Mouse (Mus musculus) lung, embryonic 16.5 days (tissue): ENCODE results near the gene Abca1. TPM values are rescaled to one million over a fixed set of nuclear protein-coding genes. Genes with fewer than 3 reads are reported as not detected.
A peak's percentile ranks its signal among the peaks of the same experiment; 100 is the strongest.

ENCODE experiments used
- ATAC-seq: fragments of 200-750 bp; cut with Nextera tagmentation; 2 replicates; pipeline ENCODE4 v1.8.0; 2017; ENCODE audit warnings: low read depth, mild to moderate bottlenecking, moderate library complexity
- H3K27ac ChIP-seq: fragments of 300-500 bp; sonication (generic); 2 replicates; pipeline ENCODE4 v1.5.1; 2014; ENCODE audit warnings: mild to moderate bottlenecking, control low read depth, low read length
- H3K27me3 ChIP-seq: fragments of 300-500 bp; sonication (generic); 2 replicates; pipeline ENCODE4 v1.6.1; 2014; ENCODE audit warnings: low read depth, low read length, mixed read lengths; ENCODE audit not compliant: control insufficient read depth, insufficient read depth
- H3K36me3 ChIP-seq: fragments of 300-500 bp; sonication (generic); 2 replicates; pipeline ENCODE4 v1.6.1; 2014; ENCODE audit warnings: low read length; ENCODE audit not compliant: control insufficient read depth, insufficient read depth
- H3K4me1 ChIP-seq: fragments of 300-500 bp; sonication (generic); replicated peaks from 2 replicates; pipeline ENCODE4 v1.6.1; 2014; ENCODE audit warnings: low read length, mixed read lengths; ENCODE audit not compliant: control insufficient read depth, insufficient read depth
- H3K4me2 ChIP-seq: fragments of 300-500 bp; sonication (generic); 2 replicates; pipeline ENCODE4 v1.6.1; 2014; ENCODE audit warnings: low read depth, low read length, control low read depth
- H3K4me3 ChIP-seq: fragments of 300-500 bp; sonication (generic); 2 replicates; pipeline ENCODE4 v1.5.1; 2014; ENCODE audit warnings: mild to moderate bottlenecking, low read length, control low read depth
- H3K9ac ChIP-seq: fragments of 300-500 bp; sonication (generic); 2 replicates; pipeline ENCODE4 v1.6.1; 2014; ENCODE audit warnings: low read length, control low read depth
- H3K9me3 ChIP-seq: fragments of 300-500 bp; sonication (generic); 2 replicates; pipeline ENCODE4 v1.6.1; 2016; ENCODE audit warnings: low read length; ENCODE audit not compliant: control insufficient read depth
- WGBS: fragments of 180-500 bp; shearing (Covaris S2); extraction: QIAGEN DNeasy Blood & Tissue Kit; methylation state at CpG from one replicate; pipeline ENCODE4 v1.1.7; 2014; 5-methylcytosine and 5-hydroxymethylcytosine counted together
- polyA plus RNA-seq: library from polyadenylated mRNA; unstranded; fragments of >200 nt; fragmentation: Nextera tagmentation; extraction: Ambion mirVana; gene quantifications from 2 replicates; pipeline ENCODE4 v1.2.1, GENCODE M21; 2015

Gene Abca1
- polyA plus RNA-seq, 1 experiment from 2014 or later, result 9.8 TPM

- Histone ChIP-seq H3K27me3 (no peaks in the 10 kb centered on the region), H3K36me3 (no peaks in the 10 kb centered on the region), H3K9ac (no peak overlapping the region), H3K4me2 (no peak overlapping the region), H3K4me3 (no peak overlapping the region), H3K9me3 (no peaks in the 10 kb centered on the region), H3K4me1 (peaks cover 20% of the 10 kb centered on the region), H3K27ac (no peak overlapping the region)
- ATAC-seq, result no peak
- 53% methylated on average over 6 of the region's 6 CpGs for WGBS
Measured at GRCm38 (mm10) chr4:53153711-53154110, 6.0 kb downstream of the Abca1 start.

DNA sequence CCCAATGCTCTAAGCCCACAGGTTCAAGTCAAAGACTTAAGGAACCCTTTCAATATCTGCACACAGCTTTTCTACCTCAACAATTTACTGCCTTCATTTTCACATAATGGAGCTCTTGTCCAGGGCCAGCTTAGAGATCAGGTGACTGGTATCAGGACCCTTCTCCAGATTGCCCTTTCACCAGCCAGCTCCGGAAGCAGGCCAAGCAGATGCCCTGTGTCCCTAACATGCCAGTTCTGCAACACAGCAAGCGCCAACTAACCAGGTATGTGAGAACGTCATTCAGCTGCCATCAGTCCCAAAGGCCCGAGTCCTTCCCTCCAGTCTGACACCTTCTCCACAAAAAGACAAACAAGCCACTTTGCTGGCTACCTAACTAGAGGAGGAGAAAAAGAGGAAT, 6.6 kb downstream of the Abca1 start:
- H3K9me3 ChIP-seq, result no peaks in the 10 kb centered on the region
- H3K4me2 ChIP-seq, result no peak overlapping the region
- no peak for ATAC-seq
- H3K36me3 ChIP-seq, result no peaks in the 10 kb centered on the region
- no peak overlapping the region for H3K27ac ChIP-seq
- no peaks in the 10 kb centered on the region for H3K27me3 ChIP-seq
- H3K4me3 ChIP-seq, result no peak overlapping the region
- H3K4me1 ChIP-seq, result peaks cover 20% of the 10 kb centered on the region
- no peak overlapping the region for H3K9ac ChIP-seq
- WGBS, result 64% methylated on average over 4 of the region's 4 CpGs

DNA sequence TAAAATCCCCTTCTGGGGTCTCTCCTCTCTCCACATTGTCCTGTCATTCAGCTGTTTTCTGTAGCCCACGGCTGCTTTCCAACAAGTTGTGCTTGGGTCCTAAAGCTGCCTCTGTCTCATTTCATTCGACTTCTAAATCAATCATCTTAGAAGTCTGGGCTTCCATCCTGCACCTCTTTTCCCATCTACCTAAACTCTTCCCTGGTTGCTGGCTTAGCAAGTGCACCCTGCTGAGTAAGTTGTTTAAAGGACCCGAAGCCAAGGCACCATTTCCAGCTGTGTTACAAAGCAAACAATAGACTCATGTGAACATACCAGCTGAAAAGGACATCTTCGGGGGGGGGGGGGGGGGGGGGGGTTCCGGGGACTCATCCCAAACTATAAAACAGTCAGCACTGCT, 7.0 kb downstream of the Abca1 start:
- no peak for ATAC-seq

DNA sequence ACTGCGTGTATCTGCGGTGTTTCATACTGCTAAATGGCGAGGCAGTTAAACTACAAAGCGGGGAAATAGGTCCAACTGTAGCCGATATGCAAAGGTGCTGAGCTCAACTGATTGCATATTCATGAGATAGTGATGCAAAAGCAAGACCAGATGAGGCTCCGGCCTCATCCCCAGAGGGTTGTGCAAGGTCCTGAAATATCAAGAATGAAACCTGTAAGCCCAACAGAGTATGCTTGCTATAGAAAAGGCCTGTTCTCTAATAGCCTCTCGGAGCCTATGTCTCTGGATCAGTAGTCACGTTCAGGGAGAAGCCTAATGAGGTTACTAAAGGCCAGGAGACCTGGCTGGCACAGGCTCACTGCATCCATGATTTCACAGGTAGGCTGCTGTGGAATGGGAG, 9.2 kb downstream of the Abca1 start:
- Histone ChIP-seq H3K27ac (no peak overlapping the region), H3K4me2 (no peak overlapping the region), H3K9ac (no peak overlapping the region), H3K27me3 (no peaks in the 10 kb centered on the region), H3K9me3 (no peaks in the 10 kb centered on the region), H3K4me3 (no peak overlapping the region), H3K36me3 (no peaks in the 10 kb centered on the region), H3K4me1 (peaks cover 38% of the 10 kb centered on the region)
- ATAC-seq, result no peak
- WGBS, result 88% methylated on average over 8 of the region's 8 CpGs

More for the DNA sequence above, 7.0 kb downstream of the Abca1 start:
- Histone ChIP-seq H3K4me2 (no peak overlapping the region), H3K4me1 (peaks cover 20% of the 10 kb centered on the region), H3K4me3 (no peak overlapping the region), H3K27me3 (no peaks in the 10 kb centered on the region), H3K36me3 (no peaks in the 10 kb centered on the region), H3K9ac (no peak overlapping the region), H3K9me3 (no peaks in the 10 kb centered on the region), H3K27ac (no peak overlapping the region)
- WGBS, result 37% methylated on average over 4 of the region's 5 CpGs

DNA sequence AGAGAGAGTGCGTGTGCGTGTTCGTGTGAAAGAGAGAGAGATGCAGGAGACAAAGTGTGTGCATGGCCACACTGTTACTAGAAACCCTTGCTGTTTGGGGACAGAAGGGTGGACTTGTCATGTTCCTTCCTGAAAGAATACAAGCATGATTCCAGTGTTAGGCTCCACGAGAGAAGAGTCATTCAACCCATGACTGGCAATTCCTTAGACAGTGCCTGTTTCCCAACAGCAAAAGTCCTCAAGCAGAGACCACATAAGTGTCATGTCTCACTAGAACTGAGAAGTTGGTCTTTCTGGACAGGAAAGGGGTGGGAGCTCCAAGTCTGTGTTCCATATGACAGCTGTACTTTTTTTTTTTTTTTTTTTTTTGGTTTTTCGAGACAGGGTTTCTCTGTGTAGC, 10.1 kb downstream of the Abca1 start:
- H3K36me3 ChIP-seq, result no peaks in the 10 kb centered on the region
- H3K9me3 ChIP-seq, result no peaks in the 10 kb centered on the region
- no peak overlapping the region for H3K27ac ChIP-seq
- no peak overlapping the region for H3K4me2 ChIP-seq
- H3K4me1 ChIP-seq, result peaks cover 40% of the 10 kb centered on the region
- H3K4me3 ChIP-seq, result no peak overlapping the region
- no peak for ATAC-seq
- WGBS, result 92% methylated on average over 4 of the region's 5 CpGs
- H3K27me3 ChIP-seq, result no peaks in the 10 kb centered on the region
- H3K9ac ChIP-seq, result no peak overlapping the region

- Histone ChIP-seq H3K9me3 (no peaks in the 10 kb centered on the region), H3K27ac (no peak overlapping the region), H3K27me3 (no peaks in the 10 kb centered on the region), H3K4me2 (no peak overlapping the region), H3K4me1 (peaks cover 40% of the 10 kb centered on the region), H3K36me3 (no peaks in the 10 kb centered on the region), H3K9ac (no peak overlapping the region), H3K4me3 (no peak overlapping the region)
- ATAC-seq, result no peak
- WGBS, result 79% methylated on average over 2 of the region's 2 CpGs
Measured at GRCm38 (mm10) chr4:53148817-53149216, 10.9 kb downstream of the Abca1 start.

- H3K27ac ChIP-seq, result no peak overlapping the region
- H3K4me1 ChIP-seq, result peaks cover 32% of the 10 kb centered on the region
- H3K9ac ChIP-seq, result no peak overlapping the region
- no peak overlapping the region for H3K4me3 ChIP-seq
- H3K4me2 ChIP-seq, result no peak overlapping the region
- no peaks in the 10 kb centered on the region for H3K36me3 ChIP-seq
- no peaks in the 10 kb centered on the region for H3K27me3 ChIP-seq
- peak; percentile 13; the same call in 1 of the 2 replicates for ATAC-seq
- 10% methylated on average over 2 of the region's 2 CpGs for WGBS
- no peaks in the 10 kb centered on the region for H3K9me3 ChIP-seq
Measured at GRCm38 (mm10) chr4:53147454-53147853, 12.2 kb downstream of the Abca1 start.

DNA sequence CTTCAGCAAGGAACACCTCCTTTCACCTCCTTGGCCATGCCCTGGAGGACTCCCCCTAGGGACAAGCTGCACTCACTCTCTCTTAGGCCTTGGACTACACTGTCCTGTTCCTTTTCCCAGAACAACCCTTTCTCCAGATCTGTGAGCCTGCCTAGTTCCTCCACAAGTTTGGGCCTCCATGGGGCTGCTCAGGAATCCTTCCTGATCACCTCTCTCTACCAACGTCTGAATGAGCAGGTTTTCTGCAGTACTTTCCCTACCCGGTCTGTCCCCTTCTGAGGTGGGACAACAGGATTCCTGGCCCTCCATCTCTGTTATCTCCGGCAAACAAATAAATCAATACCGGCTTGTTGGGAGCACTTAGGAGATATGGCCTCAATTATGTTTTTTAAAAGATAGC, 12.6 kb downstream of the Abca1 start:
- no peak overlapping the region for H3K4me2 ChIP-seq
- H3K36me3 ChIP-seq, result no peaks in the 10 kb centered on the region
- peak overlapping the region; percentile 0; the same call in 1 of the 2 replicates for H3K27ac ChIP-seq
- 45% methylated on average over 4 of the region's 4 CpGs for WGBS
- H3K9me3 ChIP-seq, result no peaks in the 10 kb centered on the region
- ATAC-seq, result no peak; the same call in 1 of the 2 replicates
- H3K9ac ChIP-seq, result no peak overlapping the region
- no peak overlapping the region for H3K4me3 ChIP-seq
- peaks cover 31% of the 10 kb centered on the region for H3K4me1 ChIP-seq
- H3K27me3 ChIP-seq, result no peaks in the 10 kb centered on the region

DNA sequence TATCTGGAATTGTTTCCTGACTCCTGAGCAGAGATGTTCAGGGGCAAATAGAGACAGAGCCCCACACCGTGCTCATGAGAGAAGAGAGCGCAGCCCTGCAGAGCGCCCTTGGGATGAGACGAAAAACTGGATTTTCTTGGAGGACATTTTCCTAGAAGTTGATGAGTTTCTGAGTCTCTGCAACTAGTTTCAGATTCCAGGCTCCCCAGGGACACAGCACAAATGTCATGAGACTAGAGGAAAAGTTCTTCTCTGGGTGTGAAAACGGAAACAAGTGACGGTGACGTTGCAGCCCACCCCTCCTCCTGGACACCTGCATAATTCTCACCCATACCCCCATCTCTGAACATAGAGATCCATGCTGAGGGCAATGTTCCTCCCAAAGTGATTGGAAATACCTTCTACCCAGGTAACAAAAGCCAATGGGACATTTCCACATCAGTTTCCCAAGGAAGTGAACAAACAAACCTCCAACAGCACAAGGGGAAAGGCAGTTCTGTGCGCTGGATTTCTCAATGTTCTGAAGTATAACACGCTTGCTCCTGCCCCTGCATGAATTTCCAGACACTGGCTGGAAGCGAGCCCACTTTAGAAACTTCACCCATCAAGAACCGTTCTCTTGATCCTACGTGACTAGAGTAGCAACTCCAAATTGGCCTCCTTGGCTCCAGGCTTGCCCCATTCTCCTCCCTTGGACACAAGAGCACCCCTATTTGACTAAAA, 13.3 kb downstream of the Abca1 start:
- Histone ChIP-seq H3K4me1 (peaks cover 25% of the 10 kb centered on the region), H3K4me2 (no peak overlapping the region), H3K27ac (no peak overlapping the region; the same call in 1 of the 2 replicates), H3K27me3 (no peaks in the 10 kb centered on the region), H3K9ac (no peak overlapping the region), H3K36me3 (no peaks in the 10 kb centered on the region), H3K4me3 (no peak overlapping the region), H3K9me3 (no peaks in the 10 kb centered on the region)
- peak; percentile 53 for ATAC-seq
- WGBS, result 72% methylated on average over 12 of the region's 12 CpGs
